Mouse (Mus musculus) G1E (cell line): ENCODE measurements around the gene Smo. TPM values are rescaled to one million over a fixed set of nuclear protein-coding genes. Genes with fewer than 3 reads are reported as not detected.

ENCODE experiments used
- ATAC-seq: 2 replicates; pipeline ENCODE4 v1.8.0; 2016; ENCODE audit warnings: mild to moderate bottlenecking; ENCODE audit not compliant: insufficient number of reproducible peaks, poor library complexity, low FRiP score, severe bottlenecking; ENCODE audit errors: extremely low read depth
- DNase-seq: peaks from one replicate; pipeline ENCODE4 v3.0.0; 2012; ENCODE audit warnings: low spot score
- H3K27me3 ChIP-seq: 2 replicates; pipeline ENCODE4 v1.6.1; 2012; ENCODE audit warnings: mild to moderate bottlenecking, low read length, inconsistent platforms; ENCODE audit not compliant: insufficient read depth
- H3K36me3 ChIP-seq: replicated peaks from 2 replicates; pipeline ENCODE3; 2012; ENCODE audit warnings: mild to moderate bottlenecking, inconsistent platforms
- H3K4me1 ChIP-seq: 2 replicates; pipeline ENCODE4 v1.6.1; 2012; ENCODE audit warnings: low read depth, low read length, inconsistent platforms, mixed read lengths; ENCODE audit not compliant: insufficient read depth
- H3K4me3 ChIP-seq: 2 replicates; pipeline ENCODE4 v1.5.1; 2012; ENCODE audit warnings: low read depth, mild to moderate bottlenecking, inconsistent platforms, low read length, moderate library complexity, mixed read lengths
- H3K9me3 ChIP-seq: replicated peaks from 2 replicates; pipeline ENCODE4 v1.6.1; 2012; ENCODE audit warnings: inconsistent platforms
- CTCF ChIP-seq: IDR thresholded peaks from 2 replicates; pipeline ENCODE4 v1.5.1; 2012; ENCODE audit warnings: low read depth, low read length, inconsistent platforms, mixed read lengths
- GATA1 ChIP-seq: IDR thresholded peaks from 2 replicates; pipeline ENCODE4 v1.6.1; 2012; ENCODE audit warnings: borderline replicate concordance, low read length, inconsistent platforms, mixed read lengths
- GATA2 ChIP-seq: IDR thresholded peaks from 2 replicates; pipeline ENCODE4 v1.6.1; 2012; ENCODE audit warnings: low read depth, low read length, inconsistent platforms, borderline replicate concordance
- POLR2AphosphoS5 ChIP-seq: IDR thresholded peaks from 2 replicates; pipeline ENCODE4 v1.6.1; 2012; ENCODE audit warnings: low read depth, low read length, inconsistent platforms; ENCODE audit not compliant: insufficient replicate concordance
- TAL1 ChIP-seq: conservative IDR thresholded peaks from 2 replicates; pipeline ENCODE4 v1.6.1; 2012; ENCODE audit warnings: low read depth, low read length, inconsistent platforms, mixed read lengths
- polyA plus RNA-seq: library from polyadenylated mRNA; stranded (reverse); fragments of >175 nt; gene quantifications from 2 replicates; pipeline ENCODE4 v1.2.3, GENCODE M21; 2012
- total RNA-seq, 2 experiments: library from RNA; stranded (forward) in 1 of 2; stranded (reverse) in 1 of 2; fragments of 200-1000 nt in 1 of 2; fragments of >200 nt in 1 of 2; fragmentation: Nextera tagmentation in 1 of 2; gene quantifications; 2 replicates each; pipeline ENCODE4 v1.2.3; 2014 to 2017

Smo gene
- total and polyA plus RNA-seq, 3 experiments, result 42.0 to 72.7 (median 47.8) TPM

GRCm38 (mm10) chr6:29777238-29777555 lies 41.9 kb downstream of the Smo start:
- H3K9me3 ChIP-seq, result no peaks in the 10 kb centered on the region
- DNase-seq (no peak), ATAC-seq (no peak)
- H3K4me1 ChIP-seq, result peaks cover 43% of the 10 kb centered on the region
- H3K4me3 ChIP-seq, result no peak overlapping the region
- TF ChIP-seq GATA1, result no peak
- no peak for TF ChIP-seq POLR2AphosphoS5
- TF ChIP-seq TAL1, result no peak
- TF ChIP-seq CTCF, result no peak
- TF ChIP-seq GATA2, result no peak
- H3K27me3 ChIP-seq, result no peaks in the 10 kb centered on the region
- H3K36me3 ChIP-seq, result peaks cover 5% of the 10 kb centered on the region

GRCm38 (mm10) chr6:29780082-29780481 lies 44.8 kb downstream of the Smo start:
- Histone ChIP-seq H3K4me3 (no peak overlapping the region), H3K36me3 (peaks cover 3% of the 10 kb centered on the region), H3K27me3 (no peaks in the 10 kb centered on the region), H3K4me1 (peaks cover 61% of the 10 kb centered on the region), H3K9me3 (no peaks in the 10 kb centered on the region)
- TF ChIP-seq GATA2 (no peak), POLR2AphosphoS5 (no peak), CTCF (no peak), TAL1 (no peak), GATA1 (no peak)
- no peak for ATAC-seq
- DNase-seq, result no peak

GRCm38 (mm10) chr6:29780571-29780970 lies 45.3 kb downstream of the Smo start:
- H3K4me3 ChIP-seq, result no peak overlapping the region
- no peaks in the 10 kb centered on the region for H3K9me3 ChIP-seq
- H3K36me3 ChIP-seq, result peaks cover 3% of the 10 kb centered on the region
- peaks cover 61% of the 10 kb centered on the region for H3K4me1 ChIP-seq
- H3K27me3 ChIP-seq, result no peaks in the 10 kb centered on the region
- DNase-seq, result no peak
- no peak for ATAC-seq
- TF ChIP-seq GATA2 (no peak), GATA1 (no peak), CTCF (no peak), POLR2AphosphoS5 (no peak), TAL1 (no peak)

GRCm38 (mm10) chr6:29782239-29782638 lies 46.9 kb downstream of the Smo start:
- H3K4me1 ChIP-seq, result peaks cover 53% of the 10 kb centered on the region
- ATAC-seq, result no peak
- H3K4me3 ChIP-seq, result no peak overlapping the region
- H3K9me3 ChIP-seq, result no peaks in the 10 kb centered on the region
- H3K36me3 ChIP-seq, result peaks cover 3% of the 10 kb centered on the region
- DNase-seq, result no peak
- H3K27me3 ChIP-seq, result no peaks in the 10 kb centered on the region
- TF ChIP-seq CTCF, result no peak
- no peak for TF ChIP-seq TAL1
- TF ChIP-seq GATA1, result no peak
- no peak for TF ChIP-seq POLR2AphosphoS5
- no peak for TF ChIP-seq GATA2

GRCm38 (mm10) chr6:29783960-29784359 lies 48.7 kb downstream of the Smo start:
- ATAC-seq (no peak), DNase-seq (no peak)
- no peak overlapping the region for H3K4me3 ChIP-seq
- H3K9me3 ChIP-seq, result no peaks in the 10 kb centered on the region
- no peaks in the 10 kb centered on the region for H3K27me3 ChIP-seq
- H3K36me3 ChIP-seq, result peaks cover 2% of the 10 kb centered on the region
- H3K4me1 ChIP-seq, result peaks cover 49% of the 10 kb centered on the region
- no peak for TF ChIP-seq POLR2AphosphoS5
- no peak for TF ChIP-seq TAL1
- no peak for TF ChIP-seq GATA2
- TF ChIP-seq GATA1, result no peak
- TF ChIP-seq CTCF, result no peak

GRCm38 (mm10) chr6:29784413-29785021 lies 49.2 kb downstream of the Smo start:
- no peak overlapping the region; the same call in 1 of the 2 replicates for H3K4me3 ChIP-seq
- ATAC-seq, result peak; percentile 69

More at GRCm38 (mm10) chr6:29784413-29785021, 49.2 kb downstream of the Smo start:
- Histone ChIP-seq H3K4me1 (peaks cover 49% of the 10 kb centered on the region), H3K27me3 (no peaks in the 10 kb centered on the region), H3K9me3 (no peaks in the 10 kb centered on the region), H3K36me3 (peaks cover 2% of the 10 kb centered on the region)
- no peak for TF ChIP-seq GATA1
- no peak for TF ChIP-seq POLR2AphosphoS5
- peak; percentile 63 for TF ChIP-seq TAL1
- TF ChIP-seq CTCF, result no peak; the same call in 1 of the 2 replicates
- no peak for DNase-seq
